Mouse (Mus musculus) embryo, embryonic 10 days (tissue): ENCODE data around the gene D11Wsu47e.

Experiments
- DNase-seq: peaks from one replicate; pipeline ENCODE4 v3.0.0-alpha.2; 2015; ENCODE audit warnings: low spot score

The D11Wsu47e gene

DNA sequence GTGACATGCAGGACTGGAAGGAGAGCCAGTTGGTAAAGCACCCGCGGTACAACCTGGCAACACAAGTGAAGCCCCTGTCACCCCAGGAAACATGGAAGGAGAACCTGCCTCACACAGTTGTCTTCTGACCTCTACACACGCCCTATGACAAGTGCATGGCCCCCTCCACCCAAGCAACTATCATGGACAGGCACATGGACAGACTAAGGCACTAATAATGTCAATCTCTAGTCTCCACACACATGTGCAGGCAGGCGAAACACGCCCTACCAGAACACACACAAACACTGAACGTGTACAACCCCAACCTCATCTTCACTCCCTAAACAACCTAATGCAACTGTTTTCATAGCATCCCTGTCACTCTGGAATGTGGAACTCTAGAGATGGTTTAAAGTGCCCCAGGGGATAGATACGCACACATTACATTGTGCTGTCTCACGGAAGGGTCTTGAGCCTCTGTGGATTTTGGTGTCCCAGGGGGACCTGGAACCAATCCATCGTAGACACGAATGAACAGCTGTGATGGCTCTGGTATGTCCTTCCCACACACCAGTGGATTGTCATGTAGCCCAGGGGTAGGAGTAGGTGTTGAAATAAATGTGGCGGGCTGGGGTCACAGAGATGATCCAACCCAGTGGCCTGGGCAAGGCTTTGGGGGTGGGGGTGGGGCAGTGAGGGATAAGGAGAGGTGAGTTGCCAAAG lies 52.8 kb downstream of the D11Wsu47e start:
- DNase-seq, result no peak

DNA sequence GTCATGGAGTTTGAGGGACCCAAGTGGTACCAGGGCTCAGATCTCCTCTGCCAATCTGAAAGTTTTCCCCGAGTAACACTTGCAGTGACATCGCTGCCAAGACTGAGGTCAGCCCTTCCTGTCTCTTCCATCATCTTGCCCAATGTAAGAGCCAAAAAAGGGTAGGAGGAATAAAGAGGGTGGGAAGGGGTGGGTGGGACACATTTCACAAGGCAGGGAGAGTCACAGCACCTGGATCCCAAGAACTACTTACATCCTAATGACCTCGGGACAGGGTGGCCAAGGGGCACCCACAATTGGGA lies 53.3 kb downstream of the D11Wsu47e start:
- no peak for DNase-seq

DNA sequence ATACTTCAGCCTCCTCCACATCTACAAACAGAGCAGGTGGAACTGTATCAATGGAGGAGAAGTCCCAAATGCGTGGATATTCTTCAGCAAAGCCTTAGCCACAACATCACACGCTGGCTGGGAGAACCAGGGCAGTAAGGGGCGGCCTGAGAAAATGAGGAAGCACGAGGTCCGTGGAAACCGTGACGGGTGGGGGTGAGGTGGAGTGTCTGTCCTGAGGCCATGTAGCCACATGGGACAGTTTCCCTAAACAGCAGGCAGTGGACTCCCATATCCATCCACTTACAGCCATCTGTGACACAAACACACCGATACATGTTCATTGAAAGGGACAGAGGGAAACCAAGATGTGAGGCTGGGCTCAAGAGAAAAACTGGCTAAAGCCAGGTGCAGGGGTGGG lies 53.7 kb downstream of the D11Wsu47e start:
- no peak for DNase-seq

DNA sequence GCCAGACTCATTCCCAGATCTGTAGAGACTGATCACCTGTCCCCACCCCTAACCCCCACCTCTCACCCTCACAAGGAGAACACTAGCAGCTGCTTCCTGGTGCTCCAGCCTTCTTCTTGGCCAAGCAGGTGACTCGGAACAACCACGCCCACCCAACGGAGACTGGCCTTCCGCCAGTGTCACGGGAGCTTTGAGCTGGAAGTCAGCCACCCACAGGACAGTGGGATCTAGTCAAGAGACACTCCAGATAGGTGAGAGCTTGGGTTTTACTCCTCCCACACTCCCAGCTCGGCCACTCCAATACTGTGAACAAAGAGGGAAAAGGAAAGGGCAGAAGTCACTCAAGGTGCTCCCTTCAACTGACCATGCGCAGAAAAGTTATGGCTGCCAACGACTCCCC lies 55.0 kb downstream of the D11Wsu47e start:
- DNase-seq, result no peak

DNA sequence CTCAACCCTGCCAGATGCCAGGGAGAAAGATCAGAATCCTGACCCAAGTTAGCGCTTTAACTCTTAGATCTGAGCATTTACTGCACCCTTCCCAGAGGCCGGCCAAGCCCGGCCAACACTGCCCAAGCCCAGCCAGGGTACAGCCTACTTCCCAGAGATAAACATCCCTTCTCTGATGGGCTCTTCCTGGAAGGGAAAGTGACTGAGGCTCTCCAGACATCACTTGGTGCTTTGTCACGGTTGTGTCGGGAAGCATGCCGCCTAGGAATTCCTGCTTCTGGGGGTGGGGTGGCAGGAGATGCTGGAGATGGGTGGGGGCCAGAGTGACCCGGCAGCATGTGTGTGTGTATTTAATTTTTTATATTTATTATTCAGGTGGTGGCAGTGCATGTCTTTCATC lies 55.9 kb downstream of the D11Wsu47e start:
- no peak for DNase-seq

DNA sequence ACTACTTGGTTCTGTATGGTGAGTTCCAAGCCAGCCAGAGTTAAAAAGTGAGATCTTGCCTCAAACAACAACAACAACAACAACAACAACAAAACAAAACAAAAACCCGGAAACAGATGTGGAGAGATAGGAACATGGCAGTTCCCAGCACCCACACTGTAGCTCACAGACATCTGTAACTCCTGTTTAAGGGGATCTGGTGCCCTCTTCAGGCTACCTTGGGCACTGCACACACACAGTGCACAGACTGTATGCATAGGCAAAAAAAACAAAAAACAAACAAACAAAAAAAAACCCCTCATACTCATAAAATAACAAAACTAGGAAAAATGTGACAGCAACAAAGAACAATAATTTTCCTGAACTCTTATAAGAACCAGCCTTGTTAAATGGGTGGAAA lies 58.8 kb downstream of the D11Wsu47e start:
- no peak for DNase-seq
